17 mouse cellular contexts compared by ENCODE assay signal in the genomic region with DNA sequence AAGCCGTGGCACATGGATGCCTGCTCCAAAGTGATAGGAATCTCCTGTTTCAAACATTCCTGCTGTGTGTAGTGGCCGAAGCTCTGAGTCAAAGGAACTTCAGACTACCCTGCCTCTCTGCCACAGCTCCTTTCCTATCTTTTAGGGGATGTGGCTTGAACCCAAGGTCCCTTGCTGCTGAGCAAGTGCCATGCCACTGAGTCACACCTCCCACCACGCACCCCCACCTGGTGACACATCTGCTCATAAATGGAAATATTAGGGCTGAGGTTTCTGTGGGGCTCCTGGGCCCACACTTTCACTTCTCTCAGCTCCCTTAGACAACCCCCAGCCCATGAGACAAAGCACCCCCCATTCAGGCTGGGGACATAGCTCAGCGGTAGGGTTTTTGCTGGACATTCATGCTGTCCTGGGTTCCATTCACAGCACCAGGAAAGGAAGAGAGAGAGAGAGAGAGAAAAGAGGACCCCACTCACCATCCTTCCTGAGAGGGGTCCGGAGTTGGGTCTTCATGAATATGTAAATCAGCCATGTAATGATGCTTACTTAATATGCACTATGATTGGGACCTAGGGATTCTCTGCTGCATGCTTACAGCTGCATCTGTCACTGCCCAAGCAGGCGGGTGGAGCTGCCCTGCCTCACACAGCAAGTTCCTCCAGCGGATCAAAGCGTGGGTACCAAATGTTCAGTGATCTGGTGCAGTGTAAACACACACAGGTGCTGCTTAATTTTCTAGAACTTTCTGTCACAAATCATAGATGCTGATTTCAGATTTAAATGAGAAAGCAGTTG. TPM values are rescaled to one million over a fixed set of nuclear protein-coding genes. Genes with fewer than 3 reads are reported as not detected.
A peak's percentile ranks its signal among the peaks of the same experiment; 100 is the strongest.
DNase-seq lines count a peak whose midpoint lies in the region; ATAC-seq and TF ChIP-seq lines count a peak whose summit lies in the region.
"Had no signal": no experiment of that assay in that cellular context is flagged by ENCODE, and none has a peak within 500 bp of the region (broad histone marks: within the 10 kb centered on the region; RNA-seq: fewer than 3 reads in every experiment).

No protein-coding gene starts in this region.

- no peak for ATAC-seq in monocyte, adult 5-6 weeks (replicated peaks; ENCODE audit: insufficient number of reproducible peaks, low FRiP score, low TSS enrichment, poor library complexity, severe bottlenecking)
- ATAC-seq: activated CD4-positive, CD25-positive, alpha-beta regulatory T cell, adult 4 months; forebrain, embryonic 13.5 days; hindbrain, postnatal 0 days had no signal

- intact Hi-C loops in heart, adult 2 months (cut with DNase I), result loop anchor here (5.0 kb wide), 1 partner anchor 35 kb away; no protein-coding TSS in a partner anchor

- H3K79me2 ChIP-seq in heart, adult 2 months (replicated peaks; ENCODE audit: control insufficient read depth, insufficient read depth, low read length), result no peaks in the 10 kb centered on the region
- no peaks in the 10 kb centered on the region for H3K79me2 ChIP-seq in C2C12 (ENCODE audit: control insufficient read depth, insufficient read depth)

- H3K79me3 ChIP-seq in C2C12 (ENCODE audit: low read depth), result no peaks in the 10 kb centered on the region

- TF ChIP-seq EP300 in heart, adult 2 months (IDR thresholded peaks at IDR 0.05; ENCODE audit: insufficient read depth, low read depth, low read length), result no peak

- WGBS in heart, adult 2 months, result 70% methylated on average over 8 of the region's 8 CpGs
- 37% methylated on average over 8 of the region's 8 CpGs for WGBS in spleen, adult 2 months

- no peaks in the 10 kb centered on the region for H3K27me3 ChIP-seq in heart, adult 2 months (ENCODE audit: control insufficient read depth, insufficient read depth, low read length)
- H3K27me3 ChIP-seq in C2C12 (ENCODE audit: control insufficient read depth, insufficient read depth, insufficient read length), result peaks cover 4% of the 10 kb centered on the region
- no peaks in the 10 kb centered on the region for H3K27me3 ChIP-seq in spleen, adult 2 months (ENCODE audit: control insufficient read depth, insufficient read depth, low read length)

- H3K27ac ChIP-seq in heart, adult 2 months, result no peak overlapping the region
- H3K27ac ChIP-seq in spleen, adult 2 months (ENCODE audit: insufficient read depth, low read length), result peak overlapping the region; percentile 78
- H3K27ac ChIP-seq: forebrain, embryonic 13.5 days; hindbrain, postnatal 0 days; kidney, postnatal 0 days; layer of hippocampus, adult 2 months; neural tube, embryonic 13.5 days had no signal

- no peaks in the 10 kb centered on the region for H3K36me3 ChIP-seq in heart, adult 2 months (ENCODE audit: control insufficient read depth, insufficient read depth, low read length)
- H3K36me3 ChIP-seq in C2C12 (ENCODE audit: control insufficient read depth, insufficient read depth), result no peaks in the 10 kb centered on the region
- H3K36me3 ChIP-seq in spleen, adult 2 months (ENCODE audit: control insufficient read depth, insufficient read depth, low read length), result peaks cover 13% of the 10 kb centered on the region
- H3K36me3 ChIP-seq: neural tube, embryonic 13.5 days had no signal

- H3K4me3 ChIP-seq in heart, adult 2 months, result no peak overlapping the region
- no peak overlapping the region for H3K4me3 ChIP-seq in C2C12 (ENCODE audit: insufficient read depth, poor library complexity, severe bottlenecking)
- no peak overlapping the region for H3K4me3 ChIP-seq in spleen, adult 2 months (ENCODE audit: extremely low read depth, insufficient read depth, insufficient read length)
- H3K4me3 ChIP-seq: forebrain, embryonic 13.5 days; layer of hippocampus, adult 2 months; neural tube, embryonic 13.5 days had no signal

- no peak for TF ChIP-seq POLR2A in heart, adult 2 months (IDR thresholded peaks at IDR 0.05; ENCODE audit: insufficient read depth, low read depth, low read length)
- no peak; the same call in 1 of the 2 replicates for TF ChIP-seq POLR2A in spleen, adult 2 months (IDR thresholded peaks at IDR 0.05; ENCODE audit: low read depth, low read length)

- DNase-seq in heart, adult 11 months, result peak; percentile 87
- no peak for DNase-seq in heart, adult 2 months
- DNase-seq in adrenal gland, postnatal 14 days, result peak; percentile 69
- peak; percentile 30 to 71 for DNase-seq in spleen, adult 2 months (ENCODE audit: low read depth in 1 of 2, low spot score in 2 of 2)
- DNase-seq in embryo, embryonic 10 days (ENCODE audit: low spot score), result no peak
- DNase-seq in thymus, postnatal 14 days, result no peak
- DNase-seq: cerebellum, postnatal 10 days; kidney, adult 11 months; right cerebral cortex, postnatal 14 days had no signal

- no peak overlapping the region for H3K9ac ChIP-seq in heart, adult 2 months (ENCODE audit: low read depth, low read length)
- H3K9ac ChIP-seq: forebrain, embryonic 13.5 days; neural tube, embryonic 13.5 days had no signal

- no peak for TF ChIP-seq CTCF in heart, adult 2 months (IDR thresholded peaks at IDR 0.05)
- TF ChIP-seq CTCF in C2C12 (IDR thresholded peaks at IDR 0.05; ENCODE audit: control insufficient read depth, insufficient read depth, insufficient read length), result no peak
- TF ChIP-seq CTCF in spleen, adult 2 months (IDR thresholded peaks at IDR 0.05; ENCODE audit: extremely low read depth, insufficient read depth, insufficient read length, insufficient replicate concordance), result no peak

- H3ac ChIP-seq in C2C12 (ENCODE audit: control insufficient read depth, insufficient read length, low read depth), result no peak overlapping the region

- no peaks in the 10 kb centered on the region for H3K4me1 ChIP-seq in heart, adult 2 months (ENCODE audit: control insufficient read depth, insufficient read depth, low read length)
- peaks cover 35% of the 10 kb centered on the region; the same call in 1 of the 2 replicates for H3K4me1 ChIP-seq in spleen, adult 2 months (ENCODE audit: control insufficient read depth, insufficient read depth, insufficient read length)
- H3K4me1 ChIP-seq: forebrain, embryonic 13.5 days; neural tube, embryonic 13.5 days had no signal

TF ChIP-seq in C2C12, 6 proteins besides CTCF, POLR2A, EP300 and RAD21:
- TF ChIP-seq CEBPB (IDR thresholded peaks at IDR 0.05; ENCODE audit: low read depth) (no peak), MYOG (IDR thresholded peaks at IDR 0.05; ENCODE audit: control insufficient read depth, extremely low read depth, insufficient read length) (no peak), MAX (IDR thresholded peaks at IDR 0.05) (peak; percentile 83), FOSL1 (IDR thresholded peaks at IDR 0.05; ENCODE audit: insufficient read depth, low read length, poor library complexity, severe bottlenecking) (peak; percentile 68), USF1 (IDR thresholded peaks at IDR 0.05; ENCODE audit: low read depth) (no peak), MYOD1 (IDR thresholded peaks at IDR 0.05; ENCODE audit: control insufficient read depth, insufficient read length, low read depth) (no peak)

RNA-seq across cellular contexts. Expression of a gene that starts 13.8 kb away (rescaled TPM):
- 1 to 10 TPM; 1.5 TPM for total RNA-seq in heart, adult 2 months (2021)
- 1.9 and 2.9 TPM in 2 replicates for polyA plus RNA-seq in heart, adult 2 months (2012; rRNA removed)
- 0.32 TPM for polyA plus RNA-seq in C2C12 (2012; fragmentation: generic; extraction: Trizol)
- 2.0 and 2.9 TPM in 2 replicates for total RNA-seq in adrenal gland, postnatal 14 days (2021)
- polyA plus RNA-seq in spleen, adult 2 months (2012; rRNA removed), result 78.9 and 92.2 TPM in 2 replicates
- 404 to 550 TPM (median 548 TPM) in 3 replicates for total RNA-seq in monocyte, adult 5-6 weeks (2017)

RNA-seq across cellular contexts. Expression of a gene that starts 39.1 kb away (rescaled TPM):
- total RNA-seq in heart, adult 2 months (2021), result 10 to 100 TPM; 43.3 to 51.8 TPM
- 34.5 and 48.7 TPM in 2 replicates for polyA plus RNA-seq in heart, adult 2 months (2012; rRNA removed)
- polyA plus RNA-seq in C2C12 (2012; fragmentation: generic; extraction: Trizol), result 43.4 TPM
- total RNA-seq in adrenal gland, postnatal 14 days (2021), result 96.0 and 104 TPM in 2 replicates
- 21.8 and 22.0 TPM in 2 replicates for polyA plus RNA-seq in spleen, adult 2 months (2012; rRNA removed)
- 97.2 to 110 TPM (median 108 TPM) in 3 replicates for total RNA-seq in monocyte, adult 5-6 weeks (2017)

RNA-seq across cellular contexts. Expression of a gene that starts 56.3 kb away (rescaled TPM):
- total RNA-seq in heart, adult 2 months (2021), result 10 to 100 TPM; 13.3 to 15.9 TPM
- 43.4 and 44.3 TPM in 2 replicates for polyA plus RNA-seq in heart, adult 2 months (2012; rRNA removed)
- not detected for polyA plus RNA-seq in C2C12 (2012; fragmentation: generic; extraction: Trizol)
- 15.3 and 21.3 TPM in 2 replicates for total RNA-seq in adrenal gland, postnatal 14 days (2021)
- 17.5 and 19.2 TPM in 2 replicates for polyA plus RNA-seq in spleen, adult 2 months (2012; rRNA removed)
- total RNA-seq in monocyte, adult 5-6 weeks (2017), result not detected in 3 replicates
- polyA plus RNA-seq: activated CD4-positive, CD25-positive, alpha-beta regulatory T cell, adult 4 months had no signal

Comparison
In these comparisons a context has a peak if more than half of its experiments do, and no peak if none do; other contexts are left out.
1. DNase-seq: peak in heart, adult 11 months (single experiment), adrenal gland, postnatal 14 days (single experiment) and spleen, adult 2 months (2 of 2); none in heart, adult 2 months (0 of 2), embryo, embryonic 10 days (single experiment) and thymus, postnatal 14 days (single experiment).
2. RNA of a gene that starts 13.8 kb away (total RNA-seq): 404 to 550 TPM in monocyte, adult 5-6 weeks; 2.0 to 2.9 TPM in adrenal gland, postnatal 14 days and 1.5 TPM in heart, adult 2 months; every median in the first group is over 100 times any median in the second.
3. RNA of a gene that starts 56.3 kb away (total RNA-seq): 13.3 to 15.9 TPM in heart, adult 2 months and 15.3 to 21.3 TPM in adrenal gland, postnatal 14 days; not detected in monocyte, adult 5-6 weeks; every median in the first group is over 10 times any median in the second.